Mouse (Mus musculus) liver, embryonic 16.5 days (tissue): ENCODE results near the gene Arid4b. TPM values are rescaled to one million over a fixed set of nuclear protein-coding genes. Genes with fewer than 3 reads are reported as not detected.
A peak's percentile ranks its signal among the peaks of the same experiment; 100 is the strongest.
"Not testable (repeated sequence)": the region's sequence is repeated elsewhere in the genome, so short reads cannot be mapped to it uniquely, and the experiment has no call there.

Experiments
- ATAC-seq: fragments of 200-750 bp; cut with Nextera tagmentation; 2 replicates; pipeline ENCODE4 v1.8.0; 2017; ENCODE audit warnings: low read depth, mild to moderate bottlenecking, moderate number of reproducible peaks, moderate library complexity
- H3K27ac ChIP-seq: fragments of 300-500 bp; sonication (generic); 2 replicates; pipeline ENCODE4 v1.5.1; 2014; ENCODE audit warnings: mild to moderate bottlenecking, low read length
- H3K27me3 ChIP-seq: fragments of 300-500 bp; sonication (generic); 2 replicates; pipeline ENCODE4 v1.6.1; 2014; ENCODE audit warnings: low read depth, low read length, mixed read lengths; ENCODE audit not compliant: control insufficient read depth, insufficient read depth
- H3K36me3 ChIP-seq: fragments of 300-500 bp; sonication (generic); 2 replicates; pipeline ENCODE4 v1.6.1; 2014; ENCODE audit warnings: mild to moderate bottlenecking; ENCODE audit not compliant: control insufficient read depth, insufficient read depth
- H3K4me1 ChIP-seq: fragments of 300-500 bp; sonication (generic); 2 replicates; pipeline ENCODE4 v1.6.1; 2014; ENCODE audit warnings: low read depth, low read length, mixed read lengths; ENCODE audit not compliant: control insufficient read depth
- H3K4me2 ChIP-seq: fragments of 300-500 bp; sonication (generic); 2 replicates; pipeline ENCODE4 v1.6.1; 2014; ENCODE audit warnings: low read depth, low read length, mixed read lengths
- H3K4me3 ChIP-seq: fragments of 300-500 bp; sonication (generic); 2 replicates; pipeline ENCODE4 v1.5.1; 2014; ENCODE audit warnings: low read depth, mild to moderate bottlenecking, low read length
- H3K9ac ChIP-seq: fragments of 300-500 bp; sonication (generic); 2 replicates; pipeline ENCODE4 v1.6.1; 2014; ENCODE audit warnings: low read depth, low read length
- H3K9me3 ChIP-seq: fragments of 300-500 bp; sonication (generic); replicated peaks from 2 replicates; pipeline ENCODE4 v1.6.1; 2016; ENCODE audit warnings: low read length; ENCODE audit not compliant: control insufficient read depth
- WGBS: fragments of 180-500 bp; shearing (Covaris S2); extraction: QIAGEN DNeasy Blood & Tissue Kit; methylation state at CpG from one replicate; pipeline ENCODE4 v1.1.7; 2014; ENCODE audit not compliant: insufficient replicate concordance; 5-methylcytosine and 5-hydroxymethylcytosine counted together
- polyA plus RNA-seq: library from polyadenylated mRNA; unstranded; fragments of >200 nt; fragmentation: Nextera tagmentation; extraction: Ambion mirVana; gene quantifications from 2 replicates; pipeline ENCODE4 v1.2.1, GENCODE M21; 2015

Arid4b gene
- 18.0 and 19.7 TPM in 2 replicates for polyA plus RNA-seq

DNA sequence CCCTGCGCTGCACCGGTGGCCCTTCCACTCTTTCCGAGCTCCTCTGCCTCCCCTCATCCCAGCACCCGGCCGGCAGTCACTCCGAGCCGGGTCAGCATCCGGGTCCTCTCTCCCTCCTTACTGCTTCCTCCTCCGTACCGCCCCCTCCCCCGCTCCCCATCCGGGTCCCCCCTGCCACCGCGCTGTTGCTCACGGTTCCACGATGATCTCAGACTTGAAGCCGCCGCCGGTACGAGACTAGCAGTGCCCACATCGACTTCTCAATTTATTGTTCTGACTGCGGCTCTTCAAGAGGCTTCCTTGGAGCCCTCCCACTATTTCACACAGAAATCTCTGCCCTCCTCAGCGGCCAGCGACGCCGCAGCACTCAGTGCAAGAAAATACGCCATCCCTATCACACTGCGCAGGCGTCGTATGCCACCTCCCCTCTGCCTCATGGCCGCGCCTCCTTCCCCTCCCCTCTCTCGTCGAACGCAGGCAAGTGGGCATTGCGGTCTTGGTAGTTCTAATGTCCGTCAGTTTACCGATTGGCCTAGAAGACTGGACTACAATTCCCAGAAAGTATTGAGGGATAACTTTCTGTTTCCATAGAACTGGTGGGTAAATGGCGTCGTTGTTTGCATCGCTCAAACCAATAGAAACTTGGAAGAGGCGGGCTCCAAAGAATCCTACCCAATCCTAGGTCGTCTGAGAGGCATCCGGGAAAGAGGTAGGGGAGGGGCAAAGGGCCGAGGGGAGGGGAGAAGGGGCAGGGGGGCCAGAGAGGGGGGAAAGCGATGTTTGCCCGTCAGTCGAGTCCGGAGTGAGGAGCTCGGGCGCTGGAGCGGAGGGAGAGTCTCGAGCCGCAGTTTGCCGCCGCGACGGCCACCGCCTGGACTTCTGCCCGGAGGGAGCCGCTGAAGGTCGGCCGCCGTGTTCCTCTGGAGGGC lies at the start of gene Arid4b, which contains the start of gene Ggps1:
TSS of gene Arid4b (plus strand) at position 220 of the 929 bp plus-strand sequence.
TSS of gene Ggps1 (minus strand) at position 476 of the 929 bp plus-strand sequence.
- ATAC-seq: peak; percentile 93
- Histone ChIP-seq H3K27ac (peak within 1 kb of the TSS; percentile 97), H3K4me3 (peak within 1 kb of the TSS; percentile 99), H3K4me2 (peak within 1 kb of the TSS; percentile 86), H3K27me3 (no peaks in the 10 kb centered on the region), H3K36me3 (no peaks in the 10 kb centered on the region; the same call in 1 of the 2 replicates), H3K9me3 (no peaks in the 10 kb centered on the region), H3K9ac (peak within 1 kb of the TSS; percentile 100), H3K4me1 (peaks cover 13% of the 10 kb centered on the region)
- WGBS: under 1% methylated on average over 63 of the region's 64 CpGs

DNA sequence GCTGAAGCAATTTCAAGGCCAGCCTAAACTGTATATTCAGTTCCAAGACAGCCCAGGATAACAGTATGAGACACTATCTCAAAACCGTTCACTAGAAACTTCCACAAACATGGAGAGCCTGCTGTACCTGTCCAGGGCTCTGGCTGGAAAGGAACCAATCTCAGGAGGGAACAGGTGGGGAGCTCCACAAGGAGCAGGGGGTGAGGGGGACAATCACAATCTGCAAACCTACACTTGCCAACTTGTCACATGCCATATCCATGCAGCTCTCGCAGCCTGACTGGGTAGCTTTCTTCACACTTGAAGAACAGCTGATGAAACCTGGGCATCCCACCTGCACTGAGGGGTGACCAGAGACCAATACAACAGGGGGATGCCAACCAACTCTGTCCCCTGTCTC lies 49.0 kb upstream of the Arid4b start:
- Histone ChIP-seq H3K4me3 (no peak overlapping the region), H3K27me3 (no peaks in the 10 kb centered on the region), H3K4me2 (no peak overlapping the region), H3K4me1 (peaks cover 19% of the 10 kb centered on the region), H3K9me3 (no peaks in the 10 kb centered on the region), H3K9ac (no peak overlapping the region), H3K27ac (no peak overlapping the region), H3K36me3 (peaks cover 19% of the 10 kb centered on the region)
- 92% methylated on average over 2 of the region's 2 CpGs for WGBS
- no peak for ATAC-seq

DNA sequence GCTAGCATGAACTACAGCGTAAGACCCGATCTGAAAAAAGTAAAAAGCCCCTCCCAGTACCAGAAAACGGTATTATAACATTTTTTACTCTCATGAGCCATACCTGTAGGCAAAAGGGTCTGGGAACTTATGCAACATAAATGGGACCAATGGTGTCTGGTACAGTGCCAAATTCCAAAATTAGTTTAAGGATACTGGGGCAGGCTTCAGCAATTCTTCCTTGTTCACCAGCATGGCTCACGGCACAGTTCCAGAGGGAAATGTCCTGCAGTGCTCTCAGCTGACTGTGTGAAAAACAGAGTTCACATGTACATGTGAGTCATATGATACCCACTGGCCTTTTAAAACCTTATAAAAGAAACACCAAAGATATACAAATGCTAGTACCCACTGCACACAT lies 48.5 kb upstream of the Arid4b start:
- H3K4me3 ChIP-seq: no peak overlapping the region
- no peak for ATAC-seq
- no peaks in the 10 kb centered on the region for H3K27me3 ChIP-seq
- no peak overlapping the region for H3K9ac ChIP-seq
- peaks cover 22% of the 10 kb centered on the region for H3K4me1 ChIP-seq
- no peaks in the 10 kb centered on the region for H3K9me3 ChIP-seq
- WGBS: 84% methylated on average over 4 of the region's 4 CpGs
- no peak overlapping the region for H3K4me2 ChIP-seq
- no peak overlapping the region for H3K27ac ChIP-seq
- H3K36me3 ChIP-seq: peaks cover 19% of the 10 kb centered on the region

DNA sequence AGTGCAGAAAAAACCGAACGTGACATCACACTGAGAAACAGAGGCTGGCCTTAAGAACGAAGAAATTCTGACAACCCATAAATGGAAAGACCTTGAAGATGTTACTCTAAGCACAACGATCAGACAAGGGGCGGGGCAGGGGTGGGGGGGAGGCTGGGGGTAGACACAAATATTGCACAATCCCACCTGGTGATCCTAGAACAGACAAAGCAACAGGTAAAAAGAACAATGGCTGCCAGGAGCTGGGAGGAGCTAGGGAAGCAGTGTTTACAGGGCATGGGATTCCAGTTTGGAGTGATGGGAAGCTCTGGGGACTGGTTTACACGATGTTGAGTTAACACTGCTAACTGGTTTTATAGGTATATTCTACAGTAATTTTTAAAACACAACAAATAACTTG lies 47.4 kb upstream of the Arid4b start:
- H3K36me3 ChIP-seq: peaks cover 16% of the 10 kb centered on the region
- ATAC-seq: no peak

DNA sequence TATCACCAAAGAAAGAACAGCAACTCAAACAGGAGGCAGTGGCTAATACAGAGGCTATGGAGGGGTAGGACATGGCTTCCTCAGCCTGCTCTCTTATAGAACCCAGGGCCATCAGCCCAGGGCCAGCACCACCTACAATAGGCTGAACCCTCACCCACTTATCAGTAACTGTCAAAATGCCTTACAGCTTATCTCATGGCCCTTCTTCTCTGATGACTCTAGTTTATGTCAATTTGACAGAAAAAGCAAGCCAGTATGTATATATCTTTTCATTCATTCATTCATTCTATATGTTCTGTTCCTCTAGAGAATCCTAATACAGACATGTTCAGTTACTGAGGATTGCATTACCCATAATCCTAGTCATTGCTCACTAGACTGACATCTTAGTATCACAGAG lies 44.7 kb upstream of the Arid4b start:
- Histone ChIP-seq H3K9ac (no peak overlapping the region), H3K27ac (peak overlapping the region; percentile 58), H3K4me1 (peaks cover 21% of the 10 kb centered on the region), H3K4me3 (no peak overlapping the region), H3K36me3 (peaks cover 9% of the 10 kb centered on the region; the same call in 1 of the 2 replicates), H3K9me3 (no peaks in the 10 kb centered on the region), H3K4me2 (no peak overlapping the region), H3K27me3 (no peaks in the 10 kb centered on the region)
- peak; percentile 84 for ATAC-seq

More for the DNA sequence above, 47.4 kb upstream of the Arid4b start:
- H3K27ac ChIP-seq: no peak overlapping the region
- H3K27me3 ChIP-seq: no peaks in the 10 kb centered on the region
- H3K9me3 ChIP-seq: no peaks in the 10 kb centered on the region
- H3K4me3 ChIP-seq: no peak overlapping the region
- WGBS: 80% methylated on average over 6 of the region's 6 CpGs
- peaks cover 25% of the 10 kb centered on the region for H3K4me1 ChIP-seq
- no peak overlapping the region for H3K4me2 ChIP-seq
- no peak overlapping the region for H3K9ac ChIP-seq

DNA sequence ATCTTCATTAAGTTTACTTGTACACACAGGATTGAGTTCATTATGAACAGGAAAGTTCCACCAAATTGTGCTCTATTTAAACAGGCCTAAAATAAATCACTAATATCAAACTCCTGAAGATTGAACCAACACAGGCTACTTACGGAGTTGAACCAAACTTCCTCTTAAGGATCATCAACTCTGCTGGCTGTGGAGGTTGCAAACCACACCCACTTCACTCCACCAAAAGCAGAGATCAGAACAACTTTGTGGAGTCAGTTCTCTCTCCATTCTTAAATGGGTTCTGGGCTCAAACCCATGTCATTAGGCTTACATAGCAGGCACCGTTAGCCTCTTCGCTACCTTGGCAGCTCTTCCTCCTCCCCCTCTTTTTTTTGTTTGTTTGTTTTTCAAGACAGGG lies 44.2 kb upstream of the Arid4b start:
- Histone ChIP-seq H3K4me3 (no peak overlapping the region), H3K36me3 (peaks cover 5% of the 10 kb centered on the region; the same call in 1 of the 2 replicates), H3K4me2 (no peak overlapping the region), H3K27ac (peak overlapping the region; percentile 58), H3K27me3 (no peaks in the 10 kb centered on the region), H3K4me1 (peaks cover 21% of the 10 kb centered on the region), H3K9ac (no peak overlapping the region), H3K9me3 (no peaks in the 10 kb centered on the region)
- WGBS: 67% methylated on average over 3 of the region's 3 CpGs
- ATAC-seq: no peak

DNA sequence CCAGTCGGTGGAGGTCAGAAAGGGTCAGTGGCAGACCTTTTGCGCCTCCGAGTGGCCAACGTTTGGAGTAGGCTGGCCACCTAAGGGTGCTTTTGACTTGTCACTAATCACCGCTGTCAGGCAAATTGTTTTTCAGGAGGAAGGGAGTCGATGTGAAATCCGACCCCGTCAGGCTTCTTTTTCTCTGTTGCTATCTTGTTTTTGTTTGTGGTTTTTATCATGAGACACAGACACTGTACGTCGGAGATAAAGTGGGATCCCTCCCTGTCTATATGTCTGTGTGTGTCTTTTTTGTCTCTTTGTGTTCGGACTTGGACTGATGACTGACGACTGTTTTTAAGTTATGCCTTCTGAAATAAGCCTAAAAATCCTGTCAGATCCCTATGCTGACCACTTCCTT lies 41.6 kb upstream of the Arid4b start:
- WGBS: 24% methylated on average over 9 of the region's 12 CpGs
- peak overlapping the region; percentile 59; the same call in 1 of the 2 replicates for H3K27ac ChIP-seq
- H3K36me3 ChIP-seq, H3K4me3 ChIP-seq, H3K27me3 ChIP-seq, H3K9me3 ChIP-seq, H3K9ac ChIP-seq: not testable (repeated sequence)
- peaks cover 26% of the 10 kb centered on the region for H3K4me1 ChIP-seq
- H3K4me2 ChIP-seq: peak overlapping the region; percentile 36
- ATAC-seq: peak; percentile 67

DNA sequence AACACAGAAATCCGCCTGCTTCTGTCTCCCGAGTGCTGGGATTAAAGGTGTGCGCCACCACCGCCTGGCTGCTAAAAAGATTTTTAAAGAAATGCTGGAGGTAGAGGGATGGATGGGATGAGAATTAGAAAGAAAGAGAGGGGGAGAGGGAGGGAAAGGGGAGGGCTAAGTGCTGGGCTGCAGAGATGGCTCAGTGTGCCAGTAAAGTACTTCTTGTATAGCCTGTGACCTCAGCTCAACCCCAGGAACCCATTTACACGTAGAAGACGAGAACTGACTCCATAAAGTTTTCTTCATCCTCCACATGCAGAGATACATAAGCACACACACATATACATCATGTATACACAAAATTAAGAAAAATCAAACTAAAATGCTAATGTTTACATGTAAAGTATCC lies 37.5 kb upstream of the Arid4b start:
- Histone ChIP-seq H3K4me2 (no peak overlapping the region), H3K36me3 (peaks cover 15% of the 10 kb centered on the region), H3K9ac (no peak overlapping the region), H3K4me3 (no peak overlapping the region), H3K27ac (no peak overlapping the region), H3K9me3 (no peaks in the 10 kb centered on the region), H3K27me3 (no peaks in the 10 kb centered on the region), H3K4me1 (peaks cover 19% of the 10 kb centered on the region)
- no peak for ATAC-seq
- WGBS: 84% methylated on average over 6 of the region's 6 CpGs

DNA sequence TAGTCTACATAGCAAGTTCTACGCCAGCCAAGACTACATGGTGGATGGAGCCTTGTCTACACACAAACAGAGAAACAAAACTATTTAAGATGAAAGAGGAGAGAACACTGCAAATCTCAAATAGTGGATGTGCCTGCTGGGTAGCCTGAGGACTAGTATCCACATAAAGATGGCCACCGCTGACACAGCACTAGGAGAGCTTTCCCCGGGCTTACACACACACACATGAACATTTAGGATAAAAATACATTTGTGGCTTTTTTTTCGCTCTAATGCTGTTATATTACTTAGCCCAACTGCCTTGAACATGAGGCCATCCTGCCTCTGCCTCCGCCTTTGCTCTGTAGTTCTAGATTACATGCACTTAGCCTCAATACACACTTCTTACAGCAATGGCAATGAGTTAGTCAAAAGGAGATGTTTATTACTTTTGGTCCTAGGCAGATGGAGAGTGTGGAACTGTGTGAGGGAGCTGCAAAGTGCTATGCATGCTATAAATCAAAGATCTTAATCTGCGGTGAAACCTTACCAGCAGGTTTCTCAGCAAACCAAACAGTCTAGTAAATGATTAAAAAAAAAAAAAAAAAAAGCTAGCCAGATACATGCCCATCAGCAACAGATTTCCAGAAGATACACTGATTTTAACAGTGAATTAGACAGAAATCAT lies 36.7 kb upstream of the Arid4b start:
- H3K36me3 ChIP-seq: peaks cover 15% of the 10 kb centered on the region
- H3K9me3 ChIP-seq: no peaks in the 10 kb centered on the region
- 76% methylated on average over 6 of the region's 6 CpGs for WGBS
- H3K27ac ChIP-seq: peak overlapping the region; percentile 22; the same call in 1 of the 2 replicates
- H3K4me1 ChIP-seq: peaks cover 25% of the 10 kb centered on the region
- no peak overlapping the region for H3K9ac ChIP-seq
- no peaks in the 10 kb centered on the region for H3K27me3 ChIP-seq
- no peak overlapping the region for H3K4me2 ChIP-seq
- ATAC-seq: no peak; the same call in 1 of the 2 replicates
- no peak overlapping the region for H3K4me3 ChIP-seq
